Mouse (Mus musculus) spleen, postnatal 14 days (tissue): ENCODE results near the gene Espnl.
A peak's percentile ranks its signal among the peaks of the same experiment; 100 is the strongest.

ENCODE experiments used
- DNase-seq, 2 experiments: peaks; one replicate each; pipeline ENCODE4 v3.0.0; 2021 to 2022; ENCODE audit warnings: low spot score in 2 of 2

The Espnl gene

GRCm38 (mm10) chr1:91317656-91318055 lies 4.2 kb upstream of the Espnl start:
- DNase-seq, result no peak

- no peak for DNase-seq
Measured at GRCm38 (mm10) chr1:91324646-91325045, 2.8 kb downstream of the Espnl start.

GRCm38 (mm10) chr1:91325488-91326042 lies 3.7 kb downstream of the Espnl start:
- DNase-seq, result no peak

- no peak for DNase-seq
Measured at GRCm38 (mm10) chr1:91332102-91332501, 10.2 kb downstream of the Espnl start.

- no peak for DNase-seq
Measured at GRCm38 (mm10) chr1:91333582-91333981, 11.7 kb downstream of the Espnl start.

GRCm38 (mm10) chr1:91337355-91337754 lies 15.5 kb downstream of the Espnl start:
- no peak for DNase-seq

GRCm38 (mm10) chr1:91344001-91344400 lies 22.1 kb downstream of the Espnl start:
- no peak for DNase-seq

- no peak for DNase-seq
Measured at GRCm38 (mm10) chr1:91344921-91345685, 23.2 kb downstream of the Espnl start.

- peak; percentile 35 to 64 for DNase-seq
Measured at GRCm38 (mm10) chr1:91346892-91347291, 25.0 kb downstream of the Espnl start.

GRCm38 (mm10) chr1:91350841-91351240 lies 29.0 kb downstream of the Espnl start, which contains the start of gene Klhl30:
TSS of gene Klhl30 (plus strand) at chr1:91351016.
- DNase-seq, result no peak

- DNase-seq, result no peak
Measured at GRCm38 (mm10) chr1:91351249-91351648, 29.4 kb downstream of the Espnl start.

GRCm38 (mm10) chr1:91352277-91352676 lies 30.4 kb downstream of the Espnl start:
- DNase-seq, result no peak

GRCm38 (mm10) chr1:91356105-91356504 lies 34.2 kb downstream of the Espnl start:
- DNase-seq, result no peak

GRCm38 (mm10) chr1:91362113-91362512 lies 40.2 kb downstream of the Espnl start:
- DNase-seq, result no peak

GRCm38 (mm10) chr1:91364822-91365644 lies 43.2 kb downstream of the Espnl start:
- DNase-seq, result no peak

- DNase-seq, result no peak
Measured at GRCm38 (mm10) chr1:91365816-91366214, 43.9 kb downstream of the Espnl start.

GRCm38 (mm10) chr1:91366215-91367108 lies 44.6 kb downstream of the Espnl start, which contains the start of gene Erfe:
TSS of gene Erfe (plus strand) at chr1:91366430.
- peak; percentile 76 to 84 for DNase-seq

- DNase-seq, result no peak
Measured at GRCm38 (mm10) chr1:91367295-91367694, 45.4 kb downstream of the Espnl start.

- no peak for DNase-seq
Measured at GRCm38 (mm10) chr1:91369408-91369807, 47.5 kb downstream of the Espnl start.

GRCm38 (mm10) chr1:91370055-91370454 lies 48.2 kb downstream of the Espnl start:
- no peak for DNase-seq

- no peak for DNase-seq
Measured at GRCm38 (mm10) chr1:91373414-91373835, 51.5 kb downstream of the Espnl start.
